Mouse (Mus musculus): ENCODE data around the gene Plekha3. TPM values are rescaled to one million over a fixed set of nuclear protein-coding genes. Genes with fewer than 3 reads are reported as not detected.

Gene Plekha3
- polyA plus RNA-seq, 1 experiment from 2014 or later = 3.8 TPM

DNA sequence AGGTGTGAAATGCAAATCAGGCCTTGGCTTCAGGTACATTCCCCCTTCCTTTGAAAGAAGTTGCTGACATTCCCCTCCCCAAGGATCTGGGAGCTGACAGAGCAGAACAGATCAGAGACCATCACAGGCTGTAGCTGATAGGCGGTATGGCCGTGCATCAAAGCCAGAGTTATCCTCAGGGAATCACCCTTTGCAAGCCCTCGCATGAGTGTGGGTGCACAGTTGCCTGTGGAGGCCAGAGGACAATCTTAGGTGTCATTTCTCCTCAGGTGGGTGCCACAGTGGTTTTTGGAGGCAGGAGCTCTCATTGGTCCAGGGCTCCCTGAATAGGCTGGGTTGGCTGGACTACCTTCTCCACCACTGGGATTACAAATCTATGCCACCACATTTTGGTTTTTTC is 27.1 kb downstream of the Plekha3 start:
- Histone ChIP-seq H3K36me3 (replicated peaks; ENCODE audit: insufficient read depth, low read length) (peaks cover 6% of the 10 kb centered on the region; the same call in 1 of the 2 replicates), H3K9me3 (ENCODE audit: low read length) (no peaks in the 10 kb centered on the region), H3K27ac (ENCODE audit: low read depth) (no peak overlapping the region), H3K4me3 (ENCODE audit: low read depth, low read length) (no peak overlapping the region), H3K4me1 (ENCODE audit: insufficient read depth) (no peaks in the 10 kb centered on the region), H3K9ac (replicated peaks) (no peak overlapping the region), H3K27me3 (ENCODE audit: insufficient read depth, low read length) (no peaks in the 10 kb centered on the region), H3K4me2 (ENCODE audit: low read depth, low read length) (no peak overlapping the region)
- no peak for DNase-seq
- TF ChIP-seq EP300 (IDR thresholded peaks at IDR 0.05; ENCODE audit: low read depth) (no peak), CTCF (IDR thresholded peaks at IDR 0.05; ENCODE audit: low read depth) (no peak)
- ATAC-seq = no peak
- 83% methylated on average over 3 of the region's 3 CpGs for WGBS (ENCODE audit: insufficient replicate concordance)

DNA sequence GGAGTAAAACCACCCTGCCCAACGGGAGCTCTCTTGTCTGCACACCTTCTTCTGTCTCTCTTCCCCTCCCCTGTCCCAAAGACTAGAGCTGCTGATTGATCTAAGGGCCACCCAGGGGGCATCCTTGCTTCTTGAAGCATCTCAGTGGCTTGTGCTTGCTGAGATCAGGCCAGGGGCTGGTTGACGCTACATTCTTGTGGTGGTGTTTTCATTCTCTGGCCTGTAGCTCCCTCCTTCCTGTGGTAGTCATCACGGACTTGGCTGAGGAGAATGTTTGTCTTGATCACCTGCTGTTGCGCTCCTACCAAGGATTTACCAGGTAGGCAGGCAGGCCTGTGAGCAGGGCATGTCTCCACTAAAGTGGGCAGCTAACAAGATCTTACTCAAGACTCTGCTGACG is 27.7 kb downstream of the Plekha3 start:
- DNase-seq (no peak), ATAC-seq (no peak)
- Histone ChIP-seq H3K9ac (replicated peaks) (no peak overlapping the region), H3K27me3 (ENCODE audit: insufficient read depth, low read length) (no peaks in the 10 kb centered on the region), H3K4me1 (ENCODE audit: insufficient read depth) (no peaks in the 10 kb centered on the region), H3K36me3 (replicated peaks; ENCODE audit: insufficient read depth, low read length) (no peaks in the 10 kb centered on the region; the same call in 1 of the 2 replicates), H3K4me2 (ENCODE audit: low read depth, low read length) (no peak overlapping the region), H3K9me3 (ENCODE audit: low read length) (no peaks in the 10 kb centered on the region), H3K4me3 (ENCODE audit: low read depth, low read length) (no peak overlapping the region), H3K27ac (ENCODE audit: low read depth) (no peak overlapping the region)
- no peak for TF ChIP-seq EP300 (IDR thresholded peaks at IDR 0.05; ENCODE audit: low read depth)
- TF ChIP-seq CTCF (IDR thresholded peaks at IDR 0.05; ENCODE audit: low read depth) = no peak
- 89% methylated on average over 5 of the region's 5 CpGs for WGBS (ENCODE audit: insufficient replicate concordance)

DNA sequence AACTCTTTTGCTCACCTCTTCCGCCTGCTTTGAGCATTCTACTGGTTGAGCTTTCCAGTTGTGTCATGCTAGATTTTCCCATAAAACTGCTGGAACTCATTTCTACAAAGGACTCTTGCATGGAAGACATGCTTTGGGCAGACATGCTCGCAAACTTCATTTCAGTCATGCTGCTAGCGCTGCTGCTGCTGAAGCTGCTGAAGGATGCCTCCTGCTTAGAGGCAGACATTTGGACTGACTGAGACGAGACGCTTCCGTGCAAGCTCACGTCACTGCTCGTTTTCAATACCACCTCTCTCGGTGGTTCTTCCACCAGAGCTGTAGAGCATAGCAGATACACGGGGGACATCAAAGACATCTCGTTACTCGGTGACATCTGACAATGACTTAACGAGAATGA is 30.6 kb downstream of the Plekha3 start:
- Histone ChIP-seq H3K4me2 (ENCODE audit: low read depth, low read length) (no peak overlapping the region), H3K36me3 (replicated peaks; ENCODE audit: insufficient read depth, low read length) (no peaks in the 10 kb centered on the region), H3K27ac (ENCODE audit: low read depth) (no peak overlapping the region), H3K4me3 (ENCODE audit: low read depth, low read length) (no peak overlapping the region), H3K9me3 (ENCODE audit: low read length) (peaks cover 16% of the 10 kb centered on the region; the same call in 1 of the 2 replicates), H3K4me1 (ENCODE audit: insufficient read depth) (no peaks in the 10 kb centered on the region), H3K27me3 (ENCODE audit: insufficient read depth, low read length) (no peaks in the 10 kb centered on the region), H3K9ac (replicated peaks) (no peak overlapping the region)
- no peak for TF ChIP-seq EP300 (IDR thresholded peaks at IDR 0.05; ENCODE audit: low read depth)
- no peak for TF ChIP-seq CTCF (IDR thresholded peaks at IDR 0.05; ENCODE audit: low read depth)
- ATAC-seq (no peak), DNase-seq (no peak)
- WGBS (ENCODE audit: insufficient replicate concordance) = 88% methylated on average over 13 of the region's 13 CpGs

DNA sequence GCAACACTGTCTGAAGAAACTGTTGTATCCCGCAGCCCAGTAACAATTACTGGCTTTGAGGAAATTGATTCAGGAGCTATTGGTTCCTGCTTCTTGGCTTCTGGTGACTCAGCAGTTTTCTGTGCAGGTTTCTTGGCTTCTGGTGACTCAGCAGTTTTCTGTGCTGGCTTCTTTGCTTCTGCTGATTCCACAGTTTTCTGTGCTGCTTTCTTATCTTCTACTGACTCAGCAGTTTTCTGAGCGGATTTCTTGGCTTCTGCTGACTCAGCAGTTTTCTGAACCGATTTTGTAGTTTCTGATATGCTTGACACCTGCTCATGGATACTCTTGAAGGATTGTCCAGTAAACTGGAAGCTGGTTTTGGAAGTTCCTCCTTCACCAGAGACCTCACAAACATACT is 33.4 kb downstream of the Plekha3 start:
- no peaks in the 10 kb centered on the region for H3K36me3 ChIP-seq (replicated peaks; ENCODE audit: insufficient read depth, low read length)
- TF ChIP-seq CTCF (IDR thresholded peaks at IDR 0.05; ENCODE audit: low read depth) = no peak
- no peak for TF ChIP-seq EP300 (IDR thresholded peaks at IDR 0.05; ENCODE audit: low read depth)
- WGBS (ENCODE audit: insufficient replicate concordance) = 81% methylated on average over 3 of the region's 3 CpGs
- H3K9me3 ChIP-seq (ENCODE audit: low read length) = peaks cover 21% of the 10 kb centered on the region
- ATAC-seq (no peak), DNase-seq (no peak)
- no peaks in the 10 kb centered on the region for H3K27me3 ChIP-seq (ENCODE audit: insufficient read depth, low read length)
- H3K4me1 ChIP-seq (ENCODE audit: insufficient read depth) = no peaks in the 10 kb centered on the region
- no peak overlapping the region for H3K27ac ChIP-seq (ENCODE audit: low read depth)
- H3K4me3 ChIP-seq (ENCODE audit: low read depth, low read length) = no peak overlapping the region
- H3K4me2 ChIP-seq (ENCODE audit: low read depth, low read length) = no peak overlapping the region
- H3K9ac ChIP-seq (replicated peaks) = no peak overlapping the region

DNA sequence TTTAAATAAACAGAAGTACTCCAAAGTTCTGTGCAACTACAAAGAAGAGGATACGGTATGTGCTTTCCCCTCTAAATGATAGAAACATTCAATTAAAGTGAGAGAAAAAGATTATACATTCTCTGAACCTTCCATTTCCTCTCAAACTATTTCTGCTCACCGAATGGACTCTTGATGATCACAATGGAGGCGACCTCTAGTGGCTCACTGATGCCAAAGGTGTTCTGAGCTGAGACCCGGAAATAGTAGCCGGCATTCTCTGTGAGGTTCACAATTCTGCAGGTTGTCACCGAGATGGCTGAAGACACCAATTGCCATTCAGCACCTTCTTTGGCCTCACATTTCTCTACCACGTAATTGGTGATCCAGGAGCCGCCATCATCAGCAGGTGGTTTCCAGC is 39.9 kb downstream of the Plekha3 start:
- TF ChIP-seq EP300 (IDR thresholded peaks at IDR 0.05; ENCODE audit: low read depth) (no peak), CTCF (IDR thresholded peaks at IDR 0.05; ENCODE audit: low read depth) (0 out of 2 replicates have a peak, but pooled peaks have one; percentile 10)
- Histone ChIP-seq H3K9me3 (ENCODE audit: low read length) (peaks cover 15% of the 10 kb centered on the region), H3K4me2 (ENCODE audit: low read depth, low read length) (no peak overlapping the region), H3K4me3 (ENCODE audit: low read depth, low read length) (no peak overlapping the region), H3K36me3 (replicated peaks; ENCODE audit: insufficient read depth, low read length) (no peaks in the 10 kb centered on the region), H3K4me1 (ENCODE audit: insufficient read depth) (no peaks in the 10 kb centered on the region), H3K9ac (replicated peaks) (no peak overlapping the region), H3K27ac (ENCODE audit: low read depth) (no peak overlapping the region), H3K27me3 (ENCODE audit: insufficient read depth, low read length) (no peaks in the 10 kb centered on the region)
- ATAC-seq (no peak), DNase-seq (no peak)
- 68% methylated on average over 8 of the region's 8 CpGs for WGBS (ENCODE audit: insufficient replicate concordance)

DNA sequence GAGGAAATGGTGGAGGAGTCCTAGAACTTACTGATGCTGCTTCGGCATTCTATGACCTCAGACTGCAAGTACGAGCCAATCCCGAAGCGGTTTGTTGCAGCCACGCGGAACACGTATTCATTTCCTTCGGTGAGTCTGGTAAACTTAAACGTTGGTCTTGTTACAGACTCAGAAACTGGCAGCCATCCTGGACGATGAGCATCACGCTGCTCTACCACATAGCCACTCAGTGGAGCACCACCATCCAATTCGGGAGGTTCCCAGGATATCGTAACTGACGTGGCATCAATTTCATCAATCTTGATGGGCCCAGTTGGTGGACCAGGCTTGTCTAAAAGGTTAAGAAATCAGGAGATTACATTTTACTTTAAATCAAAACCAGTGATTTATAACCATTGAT is 44.6 kb downstream of the Plekha3 start:
- ATAC-seq = no peak
- Histone ChIP-seq H3K4me1 (ENCODE audit: insufficient read depth) (no peaks in the 10 kb centered on the region), H3K4me3 (ENCODE audit: low read depth, low read length) (no peak overlapping the region), H3K27me3 (ENCODE audit: insufficient read depth, low read length) (no peaks in the 10 kb centered on the region), H3K27ac (ENCODE audit: low read depth) (no peak overlapping the region), H3K4me2 (ENCODE audit: low read depth, low read length) (no peak overlapping the region), H3K9me3 (ENCODE audit: low read length) (peaks cover 9% of the 10 kb centered on the region; the same call in 1 of the 2 replicates), H3K36me3 (replicated peaks; ENCODE audit: insufficient read depth, low read length) (no peaks in the 10 kb centered on the region), H3K9ac (replicated peaks) (no peak overlapping the region)
- DNase-seq = no peak
- TF ChIP-seq EP300 (IDR thresholded peaks at IDR 0.05; ENCODE audit: low read depth) (no peak), CTCF (IDR thresholded peaks at IDR 0.05; ENCODE audit: low read depth) (no peak)
- WGBS (ENCODE audit: insufficient replicate concordance) = 91% methylated on average over 14 of the region's 14 CpGs

Other genes with a start within 250 kb of the Plekha3 start
- 7.7 and 7.9 TPM in 2 replicates for gene Prkra, start 27.3 kb upstream of the Plekha3 start, polyA plus RNA-seq (2015; fragmentation: Nextera tagmentation; extraction: Ambion mirVana)
- not detected in 2 replicates for gene Pjvk, start 26.8 kb upstream of the Plekha3 start, polyA plus RNA-seq (2015; fragmentation: Nextera tagmentation; extraction: Ambion mirVana)
- gene Fkbp7, start 2.2 kb upstream of the Plekha3 start, polyA plus RNA-seq (2015; fragmentation: Nextera tagmentation; extraction: Ambion mirVana) = 6.5 and 7.9 TPM in 2 replicates

Data from liver, postnatal 0 days (tissue).